Mouse (Mus musculus) kidney, adult 18-20 months (tissue): ENCODE measurements around the gene Gm10428.
A peak's percentile ranks its signal among the peaks of the same experiment; 100 is the strongest.

Experiments
- DNase-seq: peaks from one replicate; pipeline ENCODE4 v3.0.0; 2021

Gene Gm10428

GRCm38 (mm10) chr11:62788935-62789616 lies 36.2 kb downstream of the Gm10428 start, which contains the start of gene Zfp286:
Gene Zfp286 (minus strand): TSS chr11:62789462.
- DNase-seq: peak; percentile 70

- DNase-seq: no peak
Measured at GRCm38 (mm10) chr11:62789617-62789936, 36.7 kb downstream of the Gm10428 start.
